Mouse (Mus musculus) cortical plate, adult 2 months (tissue): ENCODE measurements around the gene Myef2.
"Not testable (repeated sequence)": the region's sequence is repeated elsewhere in the genome, so short reads cannot be mapped to it uniquely, and the experiment has no call there.

Source experiments
- CTCF ChIP-seq: fragments of 200-500 bp; IDR thresholded peaks from 2 replicates; pipeline ENCODE4 v1.5.1; 2011; ENCODE audit warnings: mild to moderate bottlenecking, control low read depth, low read length; ENCODE audit not compliant: insufficient read depth; ENCODE audit errors: extremely low read depth
- POLR2A ChIP-seq: fragments of 200-500 bp; IDR thresholded peaks from 2 replicates; pipeline ENCODE4 v1.6.1; 2011; ENCODE audit warnings: mild to moderate bottlenecking, low read length, control low read depth; ENCODE audit not compliant: insufficient read depth; ENCODE audit errors: extremely low read depth

DNA sequence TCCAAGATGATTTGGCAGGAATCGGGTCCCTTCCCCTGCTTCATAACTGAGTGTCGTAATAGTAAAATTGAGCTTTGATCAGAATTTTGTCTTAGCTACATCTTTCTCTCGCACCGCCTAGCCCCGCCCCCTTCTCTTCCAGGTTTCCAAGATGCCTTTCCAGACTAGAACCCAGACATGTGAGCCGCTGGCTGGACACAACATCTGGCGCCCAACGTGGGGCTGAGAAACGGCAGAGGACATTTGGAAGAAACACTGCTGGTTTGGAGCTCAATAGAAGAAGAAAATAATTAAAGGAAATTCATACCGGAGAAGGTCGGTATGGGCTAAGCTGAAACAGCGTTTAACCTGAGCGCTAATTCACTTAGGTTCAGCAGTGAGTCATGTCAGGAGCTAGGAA, 19.0 kb downstream of the Myef2 start:
- TF ChIP-seq CTCF, POLR2A: not testable (repeated sequence)
